Mouse (Mus musculus) liver, embryonic 13.5 days (tissue): ENCODE results near the gene Sbf2. TPM values are rescaled to one million over a fixed set of nuclear protein-coding genes. Genes with fewer than 3 reads are reported as not detected.

Source experiments
- ATAC-seq: fragments of 200-750 bp; cut with Nextera tagmentation; 2 replicates; pipeline ENCODE4 v1.8.0; 2017; ENCODE audit warnings: low read depth, mild to moderate bottlenecking, moderate number of reproducible peaks, moderate library complexity
- DNase-seq: peaks from one replicate; pipeline ENCODE4 v3.0.0; 2022
- H3K27ac ChIP-seq: fragments of 300-500 bp; sonication (generic); 2 replicates; pipeline ENCODE4 v1.5.1; 2015; ENCODE audit warnings: moderate library complexity, mild to moderate bottlenecking, inconsistent platforms
- H3K27me3 ChIP-seq: fragments of 300-500 bp; sonication (generic); 2 replicates; pipeline ENCODE4 v1.6.1; 2015; ENCODE audit warnings: mild to moderate bottlenecking, inconsistent platforms
- H3K36me3 ChIP-seq: fragments of 300-500 bp; sonication (generic); 2 replicates; pipeline ENCODE4 v1.6.1; 2015; ENCODE audit warnings: mild to moderate bottlenecking, inconsistent platforms
- H3K4me1 ChIP-seq: fragments of 300-500 bp; sonication (generic); replicated peaks from 2 replicates; pipeline ENCODE4 v1.6.1; 2015; ENCODE audit warnings: inconsistent platforms
- H3K4me2 ChIP-seq: fragments of 300-500 bp; sonication (generic); 2 replicates; pipeline ENCODE4 v1.6.1; 2015; ENCODE audit warnings: inconsistent platforms, mild to moderate bottlenecking, moderate library complexity
- H3K4me3 ChIP-seq: fragments of 300-500 bp; sonication (generic); replicated peaks from 2 replicates; pipeline ENCODE4 v1.5.1; 2015; ENCODE audit warnings: mild to moderate bottlenecking, inconsistent platforms
- H3K9ac ChIP-seq: fragments of 300-500 bp; sonication (generic); 2 replicates; pipeline ENCODE4 v1.6.1; 2015; ENCODE audit warnings: mild to moderate bottlenecking, inconsistent platforms
- H3K9me3 ChIP-seq: fragments of 300-500 bp; sonication (generic); replicated peaks from 2 replicates; pipeline ENCODE4 v1.6.1; 2016; ENCODE audit warnings: inconsistent platforms
- WGBS: fragments of 180-500 bp; shearing (Covaris S2); methylation state at CpG from one replicate; pipeline ENCODE4 v1.1.7; 2015; ENCODE audit not compliant: insufficient replicate concordance; 5-methylcytosine and 5-hydroxymethylcytosine counted together
- polyA plus RNA-seq: library from polyadenylated mRNA; unstranded; fragments of >200 nt; fragmentation: Nextera tagmentation; extraction: Ambion mirVana; gene quantifications from 2 replicates; pipeline ENCODE4 v1.2.1, GENCODE M21; 2015

Sbf2 gene
- polyA plus RNA-seq, 1 experiment from 2014 or later: 5.3 TPM

DNA sequence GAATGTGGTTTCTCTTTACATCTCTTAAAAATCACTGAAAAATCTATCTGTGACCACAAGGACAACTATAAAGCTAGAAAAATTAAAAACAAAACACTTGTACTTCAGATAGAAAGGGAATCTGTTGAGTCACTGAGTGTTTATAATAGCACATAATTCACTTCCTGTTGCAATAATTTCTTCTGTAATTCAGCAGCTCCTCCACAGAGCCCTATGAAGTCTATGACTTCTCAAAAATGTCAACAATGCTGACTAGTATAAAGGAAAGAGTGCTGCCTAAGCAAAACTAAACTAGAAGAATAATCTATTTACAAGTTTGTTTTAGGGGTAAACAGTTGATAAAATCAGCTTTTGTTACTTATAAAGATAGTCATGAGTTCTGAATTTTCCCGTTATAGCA is 229.2 kb downstream of the Sbf2 start:
- H3K4me1 ChIP-seq: no peaks in the 10 kb centered on the region
- 63% methylated on average over 1 of the region's 1 CpGs for WGBS
- no peak overlapping the region for H3K9ac ChIP-seq
- ATAC-seq (no peak), DNase-seq (no peak)
- no peaks in the 10 kb centered on the region for H3K36me3 ChIP-seq
- H3K9me3 ChIP-seq: no peaks in the 10 kb centered on the region
- no peak overlapping the region for H3K27ac ChIP-seq
- no peak overlapping the region for H3K4me2 ChIP-seq
- no peak overlapping the region for H3K4me3 ChIP-seq
- no peaks in the 10 kb centered on the region for H3K27me3 ChIP-seq

DNA sequence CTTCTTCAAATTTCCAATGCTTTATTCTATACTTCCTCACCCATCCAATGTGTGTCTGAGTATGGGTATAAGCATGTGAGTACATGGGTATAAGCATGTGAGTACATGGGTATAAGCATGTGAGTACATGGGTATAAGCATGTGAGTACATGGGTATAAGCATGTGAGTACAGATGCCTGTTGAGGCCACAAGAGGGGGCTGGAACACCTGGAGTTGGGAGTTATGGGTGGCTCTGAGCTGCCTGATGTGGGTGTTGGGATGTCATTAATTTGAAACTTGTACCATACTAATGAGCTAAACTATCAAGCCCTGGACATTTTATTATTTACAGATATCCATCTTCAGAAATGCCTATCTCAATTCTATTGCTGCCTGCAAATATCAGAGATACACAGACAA is 230.4 kb downstream of the Sbf2 start:
- Histone ChIP-seq H3K4me3 (no peak overlapping the region), H3K4me2 (no peak overlapping the region), H3K36me3 (no peaks in the 10 kb centered on the region), H3K9ac (no peak overlapping the region), H3K4me1 (no peaks in the 10 kb centered on the region), H3K27ac (no peak overlapping the region), H3K9me3 (no peaks in the 10 kb centered on the region), H3K27me3 (no peaks in the 10 kb centered on the region)
- ATAC-seq: no peak
- no peak for DNase-seq

DNA sequence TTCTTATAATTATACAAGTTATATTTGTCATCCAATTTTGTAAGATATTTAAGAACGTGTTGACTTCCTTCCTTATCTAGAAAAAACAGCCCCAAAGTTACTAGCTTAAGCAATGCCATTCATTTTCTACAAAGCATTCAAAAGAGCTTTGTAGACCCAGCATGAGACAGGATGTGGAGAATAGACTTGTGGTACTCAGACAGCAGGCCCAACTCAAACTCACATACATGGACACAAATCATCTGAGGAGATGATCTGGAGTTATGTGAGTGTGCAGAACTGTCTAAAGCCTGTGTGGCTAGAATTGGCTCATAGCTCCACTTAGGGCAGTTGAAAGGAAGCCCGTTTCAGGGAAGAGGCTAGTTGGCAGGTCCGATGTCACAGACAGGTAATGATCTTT is 233.1 kb downstream of the Sbf2 start:
- ATAC-seq: no peak
- Histone ChIP-seq H3K27ac (no peak overlapping the region), H3K4me2 (no peak overlapping the region), H3K9ac (no peak overlapping the region), H3K4me1 (no peaks in the 10 kb centered on the region; the same call in 1 of the 2 replicates), H3K27me3 (no peaks in the 10 kb centered on the region), H3K9me3 (no peaks in the 10 kb centered on the region), H3K36me3 (no peaks in the 10 kb centered on the region), H3K4me3 (no peak overlapping the region)
- WGBS: 52% methylated on average over 3 of the region's 3 CpGs
- DNase-seq: no peak

DNA sequence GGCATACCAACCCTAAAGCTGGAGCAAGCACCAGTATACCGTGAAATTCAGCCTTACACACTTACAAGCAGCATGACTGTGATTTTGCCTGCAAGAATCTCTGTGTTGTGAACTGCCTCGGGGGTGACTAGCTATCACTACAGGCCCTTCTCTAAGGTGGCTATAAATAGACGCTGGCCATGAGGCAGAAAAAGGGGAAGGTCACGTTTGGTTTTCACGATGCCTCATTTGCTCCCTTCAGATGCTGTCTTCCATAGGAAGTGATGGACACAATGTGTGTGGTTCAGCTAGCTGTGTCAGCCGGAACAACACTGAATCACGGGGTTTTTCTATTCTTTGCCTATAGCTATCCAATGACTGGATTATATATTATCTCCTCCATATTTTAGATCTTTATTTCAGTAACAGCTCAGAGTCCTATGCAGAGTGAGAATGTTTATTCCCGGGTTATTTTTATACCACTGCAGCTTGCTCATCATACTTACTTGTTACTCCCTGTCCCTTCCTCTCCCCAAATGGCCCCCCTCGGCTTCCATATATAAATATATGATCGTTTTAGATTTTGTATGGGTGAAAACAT is 235.3 kb downstream of the Sbf2 start:
- Histone ChIP-seq H3K9me3 (no peaks in the 10 kb centered on the region), H3K9ac (no peak overlapping the region), H3K4me1 (no peaks in the 10 kb centered on the region; the same call in 1 of the 2 replicates), H3K4me3 (no peak overlapping the region), H3K27me3 (no peaks in the 10 kb centered on the region), H3K36me3 (no peaks in the 10 kb centered on the region), H3K4me2 (no peak overlapping the region), H3K27ac (no peak overlapping the region)
- WGBS: 33% methylated on average over 10 of the region's 10 CpGs
- no peak for ATAC-seq
- no peak for DNase-seq

DNA sequence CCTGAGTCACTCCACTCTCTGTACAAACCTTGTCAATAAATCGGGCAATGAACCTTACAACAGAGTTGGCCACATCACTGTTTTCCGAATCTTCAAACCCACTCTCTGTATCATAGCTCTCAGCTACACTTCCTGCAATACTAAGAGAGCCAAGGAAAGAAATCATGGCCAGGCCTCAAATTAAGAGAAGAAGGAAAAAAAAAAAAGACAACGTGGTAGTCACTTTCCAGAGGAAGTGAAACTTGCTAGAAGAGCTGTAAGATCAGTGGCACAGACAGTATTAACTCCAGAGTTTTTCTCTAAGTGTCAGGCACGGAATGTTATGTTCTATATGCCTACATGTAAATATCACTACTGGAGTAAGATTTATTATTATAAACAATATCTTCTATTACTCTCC is 242.2 kb downstream of the Sbf2 start:
- Histone ChIP-seq H3K9me3 (no peaks in the 10 kb centered on the region), H3K9ac (no peak overlapping the region), H3K36me3 (peaks cover 4% of the 10 kb centered on the region; the same call in 1 of the 2 replicates), H3K4me2 (no peak overlapping the region), H3K4me1 (no peaks in the 10 kb centered on the region), H3K27ac (no peak overlapping the region), H3K27me3 (no peaks in the 10 kb centered on the region), H3K4me3 (no peak overlapping the region)
- no peak for ATAC-seq
- 41% methylated on average over 4 of the region's 4 CpGs for WGBS
- DNase-seq: no peak

DNA sequence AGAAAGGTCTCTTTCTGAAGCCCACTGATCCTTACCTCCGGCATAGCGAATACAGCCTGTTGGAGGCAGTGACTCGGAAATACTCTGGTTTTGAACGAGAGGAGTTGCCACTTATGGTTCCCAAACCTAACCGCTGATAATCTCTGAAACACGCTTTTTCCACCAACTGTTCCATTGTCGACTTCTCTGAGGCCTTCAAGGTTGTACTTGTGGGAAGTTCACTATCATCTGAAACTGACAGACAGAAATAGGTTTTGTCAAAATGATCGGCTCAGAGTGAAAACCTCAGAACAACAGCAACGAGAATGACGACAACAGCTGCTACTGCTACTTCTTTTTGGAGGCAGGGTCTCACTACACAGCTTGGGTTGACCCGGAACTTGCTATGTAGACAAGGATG is 252.7 kb downstream of the Sbf2 start:
- Histone ChIP-seq H3K4me2 (no peak overlapping the region), H3K9ac (no peak overlapping the region), H3K9me3 (no peaks in the 10 kb centered on the region), H3K4me1 (no peaks in the 10 kb centered on the region), H3K27ac (no peak overlapping the region), H3K36me3 (no peaks in the 10 kb centered on the region), H3K27me3 (no peaks in the 10 kb centered on the region), H3K4me3 (no peak overlapping the region)
- 70% methylated on average over 11 of the region's 11 CpGs for WGBS
- DNase-seq (no peak), ATAC-seq (no peak)

DNA sequence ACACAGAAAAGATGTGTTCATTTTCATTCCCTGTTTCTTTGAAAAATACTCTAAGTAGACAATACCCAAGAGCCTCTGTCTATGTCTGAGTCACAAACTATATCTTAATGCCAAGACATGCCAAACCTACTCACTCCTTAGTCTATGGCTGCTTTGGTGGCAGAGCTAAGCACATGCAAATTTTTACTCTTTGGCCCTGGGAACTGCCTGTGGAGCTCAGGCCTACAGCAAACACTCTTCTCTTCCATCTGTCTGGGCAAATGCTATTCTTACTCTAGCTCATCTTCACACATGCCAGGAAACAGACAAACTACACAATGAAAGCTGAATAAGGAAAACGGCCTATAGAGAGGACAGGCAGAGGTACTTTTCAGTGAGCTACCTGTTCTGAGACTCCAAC is 253.2 kb downstream of the Sbf2 start:
- no peaks in the 10 kb centered on the region for H3K27me3 ChIP-seq
- 66% methylated on average over 1 of the region's 1 CpGs for WGBS
- no peak overlapping the region for H3K4me3 ChIP-seq
- H3K9ac ChIP-seq: no peak overlapping the region
- no peak for DNase-seq
- no peaks in the 10 kb centered on the region for H3K4me1 ChIP-seq
- no peak overlapping the region for H3K27ac ChIP-seq
- H3K36me3 ChIP-seq: no peaks in the 10 kb centered on the region
- no peaks in the 10 kb centered on the region for H3K9me3 ChIP-seq
- no peak overlapping the region for H3K4me2 ChIP-seq
- no peak for ATAC-seq

DNA sequence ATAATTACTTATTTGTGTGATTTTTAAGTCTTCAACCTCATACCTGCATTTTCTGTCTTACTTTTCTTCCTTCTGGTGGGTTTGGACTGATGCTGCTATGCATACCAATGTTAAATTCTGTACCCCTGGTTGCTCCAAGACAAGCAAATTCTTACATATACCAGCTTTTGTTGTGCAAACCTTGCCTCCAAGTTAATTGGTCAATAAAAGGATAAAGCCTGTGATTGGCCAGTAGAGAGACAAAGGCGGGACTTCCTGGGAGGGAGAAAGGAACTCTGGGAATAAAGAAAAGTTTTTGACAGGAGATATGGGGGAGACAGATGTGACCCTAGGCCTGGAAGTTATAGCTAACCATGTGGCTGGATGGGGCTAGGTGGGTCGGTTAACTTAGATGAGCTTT is 255.3 kb downstream of the Sbf2 start:
- H3K4me2 ChIP-seq: no peak overlapping the region
- H3K9ac ChIP-seq: no peak overlapping the region
- H3K27ac ChIP-seq: no peak overlapping the region
- H3K4me1 ChIP-seq: no peaks in the 10 kb centered on the region
- H3K27me3 ChIP-seq: no peaks in the 10 kb centered on the region
- H3K36me3 ChIP-seq: no peaks in the 10 kb centered on the region
- ATAC-seq (no peak), DNase-seq (no peak)
- 80% methylated on average over 2 of the region's 2 CpGs for WGBS
- no peaks in the 10 kb centered on the region for H3K9me3 ChIP-seq
- H3K4me3 ChIP-seq: no peak overlapping the region

DNA sequence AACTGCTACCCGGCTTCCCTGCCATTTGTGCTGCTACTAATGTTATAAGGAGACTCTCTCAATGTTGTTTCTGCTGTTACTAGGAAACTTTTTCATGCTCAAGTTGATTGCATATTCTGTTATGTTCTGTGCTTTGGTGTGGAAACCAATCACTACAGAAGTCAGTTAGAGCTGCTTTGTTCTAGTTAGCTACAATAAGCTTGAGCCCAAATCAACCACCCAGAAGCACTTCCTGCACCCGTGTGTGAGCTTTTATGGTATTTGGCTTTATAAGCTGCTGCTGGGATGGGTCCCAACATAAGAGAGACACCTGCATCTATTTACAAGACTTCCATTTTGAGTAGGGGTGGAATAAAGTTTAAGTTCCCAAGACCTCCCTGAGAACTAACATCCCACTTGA is 260.8 kb downstream of the Sbf2 start:
- no peaks in the 10 kb centered on the region for H3K27me3 ChIP-seq
- WGBS: 54% methylated on average over 2 of the region's 2 CpGs
- no peak overlapping the region for H3K9ac ChIP-seq
- H3K9me3 ChIP-seq: no peaks in the 10 kb centered on the region
- H3K27ac ChIP-seq: no peak overlapping the region
- no peak overlapping the region for H3K4me2 ChIP-seq
- H3K4me1 ChIP-seq: no peaks in the 10 kb centered on the region
- H3K36me3 ChIP-seq: no peaks in the 10 kb centered on the region
- DNase-seq (no peak), ATAC-seq (no peak)
- H3K4me3 ChIP-seq: no peak overlapping the region

DNA sequence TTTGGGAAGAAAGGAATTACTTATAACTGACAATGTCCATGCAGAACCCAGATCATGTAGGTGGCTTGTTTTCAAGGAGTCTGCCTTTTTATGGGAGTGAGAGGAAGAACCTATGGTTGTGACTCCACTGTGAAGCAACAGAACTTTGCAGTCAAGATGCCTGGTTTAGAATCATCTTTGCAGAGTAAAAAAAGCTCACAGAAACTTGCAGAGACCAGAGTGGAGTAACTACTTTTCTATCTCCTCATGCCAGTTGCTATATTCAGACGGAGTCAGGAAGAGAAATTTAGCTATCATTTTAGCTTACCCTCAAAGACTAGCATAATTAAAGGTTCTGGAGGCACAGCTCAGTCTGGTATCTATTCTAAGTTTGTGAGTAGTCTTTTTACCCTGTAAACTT is 267.5 kb downstream of the Sbf2 start:
- H3K9ac ChIP-seq: no peak overlapping the region
- no peak overlapping the region for H3K4me2 ChIP-seq
- H3K27ac ChIP-seq: no peak overlapping the region
- no peaks in the 10 kb centered on the region for H3K36me3 ChIP-seq
- DNase-seq (no peak), ATAC-seq (no peak)
- no peaks in the 10 kb centered on the region for H3K4me1 ChIP-seq
- no peaks in the 10 kb centered on the region for H3K9me3 ChIP-seq
- no peaks in the 10 kb centered on the region for H3K27me3 ChIP-seq
- no peak overlapping the region for H3K4me3 ChIP-seq
- WGBS: 54% methylated on average over 1 of the region's 1 CpGs

DNA sequence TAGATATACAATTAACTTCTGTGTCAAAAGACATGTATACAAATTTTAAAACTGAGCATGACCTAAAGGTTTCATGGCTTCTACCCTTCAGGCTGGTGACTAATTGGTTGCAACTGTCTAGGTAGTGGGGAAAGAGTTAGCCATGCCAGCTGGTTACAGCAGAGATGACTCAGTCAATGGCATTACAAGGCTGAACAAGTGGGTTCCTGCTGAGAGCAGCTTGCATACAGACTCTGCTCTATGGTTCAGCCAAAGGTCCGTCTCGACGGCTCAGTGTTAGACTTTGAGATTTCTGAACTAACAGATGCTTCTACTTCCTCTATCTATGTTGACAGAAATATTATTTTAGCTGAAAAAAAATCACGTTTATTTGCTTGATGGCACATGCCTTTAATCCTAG is 277.1 kb downstream of the Sbf2 start:
- Histone ChIP-seq H3K4me1 (no peaks in the 10 kb centered on the region), H3K4me2 (no peak overlapping the region), H3K27me3 (no peaks in the 10 kb centered on the region), H3K9ac (no peak overlapping the region), H3K36me3 (no peaks in the 10 kb centered on the region), H3K4me3 (no peak overlapping the region), H3K9me3 (no peaks in the 10 kb centered on the region), H3K27ac (no peak overlapping the region)
- no peak for DNase-seq
- ATAC-seq: no peak
- WGBS: 66% methylated on average over 4 of the region's 4 CpGs

DNA sequence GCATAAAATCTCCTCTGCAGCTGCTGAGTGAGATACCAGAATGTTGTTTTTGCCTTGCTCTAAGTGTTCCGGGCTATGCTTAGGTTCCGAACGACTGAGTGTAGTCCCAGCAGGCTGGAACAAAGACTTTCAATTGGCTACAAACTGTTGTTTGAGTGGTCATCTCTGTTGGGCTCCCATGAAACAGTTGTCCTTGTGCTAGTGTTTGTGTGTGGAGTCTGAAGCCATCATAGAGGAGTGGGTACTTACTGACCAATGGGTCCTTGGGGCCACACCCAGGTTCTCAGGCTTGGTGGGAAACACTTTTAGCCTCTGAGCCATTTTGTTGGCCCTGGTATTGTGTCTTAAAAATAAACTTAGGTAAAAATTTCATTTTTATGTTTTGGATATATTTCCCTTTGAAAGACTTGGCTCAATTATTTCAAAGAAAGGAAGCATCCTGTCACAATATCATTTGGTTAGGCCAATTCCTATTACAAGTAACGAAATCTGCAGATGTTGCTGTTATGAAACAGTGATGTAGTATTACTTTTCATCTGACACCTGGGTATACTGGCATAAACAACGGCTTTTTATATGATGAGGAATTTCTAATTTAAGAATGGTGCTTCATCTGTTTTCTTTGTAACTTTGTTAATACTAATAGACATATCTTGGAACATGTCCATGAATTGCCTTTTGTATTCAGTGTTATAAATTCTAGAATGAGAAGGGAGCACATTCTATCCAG is 289.2 kb downstream of the Sbf2 start:
- Histone ChIP-seq H3K36me3 (peaks cover 3% of the 10 kb centered on the region; the same call in 1 of the 2 replicates), H3K4me1 (no peaks in the 10 kb centered on the region), H3K27me3 (no peaks in the 10 kb centered on the region), H3K4me2 (no peak overlapping the region), H3K4me3 (no peak overlapping the region), H3K9ac (no peak overlapping the region), H3K27ac (no peak overlapping the region), H3K9me3 (no peaks in the 10 kb centered on the region)
- ATAC-seq: no peak
- WGBS: 75% methylated on average over 5 of the region's 5 CpGs
- no peak for DNase-seq
